27 mouse cellular contexts compared by ENCODE assay signal in the genomic region with DNA sequence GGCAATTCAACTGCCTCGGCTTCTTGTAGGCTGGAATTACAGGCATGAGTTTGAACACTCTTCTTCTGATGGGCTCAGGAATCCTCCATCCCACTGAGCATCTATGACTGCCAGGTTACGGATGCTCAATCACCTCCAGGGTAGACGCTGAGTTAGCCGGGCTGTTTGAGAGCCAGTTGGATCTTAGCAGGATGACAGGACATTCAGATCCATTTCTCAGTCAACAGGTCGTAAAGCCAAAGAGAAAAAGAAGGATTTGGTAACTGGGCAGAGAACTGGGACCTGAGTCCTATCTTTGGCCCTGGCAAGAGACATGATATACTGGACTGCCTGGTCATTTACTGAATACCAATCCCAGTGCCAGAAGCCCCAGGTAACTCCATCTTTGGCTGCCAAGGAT. TPM values are rescaled to one million over a fixed set of nuclear protein-coding genes. Genes with fewer than 3 reads are reported as not detected.
"Had no signal": no experiment of that assay in that cellular context is flagged by ENCODE, and none has a peak within 500 bp of the region (broad histone marks: within the 10 kb centered on the region; RNA-seq: fewer than 3 reads in every experiment).

No protein-coding gene starts in this region.

- H3K27ac ChIP-seq: heart, embryonic 10.5 days; hindbrain, embryonic 10.5 days; hindbrain, embryonic 12.5 days; hindbrain, embryonic 14.5 days; intestine, embryonic 15.5 days; layer of hippocampus, adult 2 months; limb, embryonic 10.5 days; limb, embryonic 12.5 days; liver, embryonic 13.5 days had no signal

- DNase-seq: forebrain, postnatal 0 days; heart, adult 18-20 months; heart, postnatal 10 days; heart, postnatal 4 days; kidney, adult 18-20 months; kidney, adult 8-10 months; kidney, postnatal 10 days; kidney, postnatal 25 days; kidney, postnatal 4 days; layer of hippocampus, adult 9-11 months; layer of hippocampus, postnatal 36 days; liver; liver, embryonic 13.5 days had no signal

- H3K4me3 ChIP-seq: heart, embryonic 10.5 days; heart, embryonic 12.5 days; hindbrain, embryonic 10.5 days; hindbrain, embryonic 12.5 days; intestine, embryonic 15.5 days; layer of hippocampus, adult 2 months; limb, embryonic 10.5 days; limb, embryonic 12.5 days; liver, embryonic 13.5 days had no signal

RNA-seq across cellular contexts. Expression of gene 4933405L10Rik, which starts 31.8 kb away (rescaled TPM):
- total RNA-seq: forebrain, postnatal 0 days; gastrocnemius, postnatal 36 days; granulocyte monocyte progenitor cell, adult 5-6 weeks; heart, adult 18-20 months; heart, adult 8-10 months; heart, postnatal 10 days; heart, postnatal 25 days; heart, postnatal 4 days; layer of hippocampus, postnatal 14 days; layer of hippocampus, postnatal 36 days had no signal
